Mouse (Mus musculus) limb, embryonic 14.5 days (tissue): ENCODE data around the gene Rpl22. TPM values are rescaled to one million over a fixed set of nuclear protein-coding genes. Genes with fewer than 3 reads are reported as not detected.
A peak's percentile ranks its signal among the peaks of the same experiment; 100 is the strongest.

Experiments
- ATAC-seq: fragments of 200-750 bp; cut with Nextera tagmentation; 2 replicates; pipeline ENCODE4 v1.8.0; 2017; ENCODE audit warnings: low read depth, moderate number of reproducible peaks, moderate TSS enrichment; ENCODE audit not compliant: low FRiP score
- DNase-seq: peaks from one replicate; pipeline ENCODE4 v3.0.0-alpha.2; 2015; ENCODE audit warnings: low spot score
- H3K27ac ChIP-seq: fragments of 300-500 bp; sonication (generic); replicated peaks from 2 replicates; pipeline ENCODE4 v1.5.1; 2014; ENCODE audit warnings: low read depth, mild to moderate bottlenecking, low read length, moderate library complexity, mixed read lengths
- H3K27me3 ChIP-seq: fragments of 300-500 bp; sonication (generic); 2 replicates; pipeline ENCODE4 v1.6.1; 2014; ENCODE audit warnings: low read length, mixed read lengths; ENCODE audit not compliant: control insufficient read depth, insufficient read depth
- H3K36me3 ChIP-seq: fragments of 300-500 bp; sonication (generic); 2 replicates; pipeline ENCODE4 v1.6.1; 2014; ENCODE audit warnings: mild to moderate bottlenecking, low read length, moderate library complexity, mixed read lengths; ENCODE audit not compliant: control insufficient read depth, insufficient read depth
- H3K4me1 ChIP-seq: fragments of 300-500 bp; sonication (generic); 2 replicates; pipeline ENCODE4 v1.6.1; 2014; ENCODE audit warnings: antibody characterized with exemption, low read length, mixed read lengths; ENCODE audit not compliant: control insufficient read depth, insufficient read depth
- H3K4me2 ChIP-seq: fragments of 300-500 bp; sonication (generic); replicated peaks from 2 replicates; pipeline ENCODE4 v1.6.1; 2014; ENCODE audit warnings: low read depth, mild to moderate bottlenecking, low read length, moderate library complexity; ENCODE audit not compliant: severe bottlenecking
- H3K4me3 ChIP-seq: fragments of 300-500 bp; sonication (generic); replicated peaks from 2 replicates; pipeline ENCODE4 v1.5.1; 2014; ENCODE audit warnings: low read length
- H3K9ac ChIP-seq: fragments of 300-500 bp; sonication (generic); 2 replicates; pipeline ENCODE4 v1.6.1; 2014; ENCODE audit warnings: mild to moderate bottlenecking, low read depth, low read length, moderate library complexity; ENCODE audit not compliant: severe bottlenecking
- H3K9me3 ChIP-seq: fragments of 300-500 bp; sonication (generic); 2 replicates; pipeline ENCODE4 v1.6.1; 2016; ENCODE audit warnings: low read length; ENCODE audit not compliant: control insufficient read depth
- POLR2A ChIP-seq: fragments of 200-500 bp; IDR thresholded peaks from 2 replicates; pipeline ENCODE4 v1.8.0; 2012; ENCODE audit warnings: inconsistent platforms, mild to moderate bottlenecking, moderate library complexity, borderline replicate concordance; ENCODE audit not compliant: insufficient read depth, insufficient read length; ENCODE audit errors: extremely low read depth
- WGBS: fragments of 180-500 bp; shearing (Covaris S2); extraction: QIAGEN DNeasy Blood & Tissue Kit; methylation state at CpG from one replicate; pipeline ENCODE4 v1.1.7; 2014; 5-methylcytosine and 5-hydroxymethylcytosine counted together
- polyA plus RNA-seq, 2 experiments: library from polyadenylated mRNA; depleted of rRNA in 1 of 2; stranded (reverse) in 1 of 2; unstranded in 1 of 2; fragments of >200 nt; fragmentation: Nextera tagmentation in 1 of 2; extraction: Ambion mirVana in 1 of 2; gene quantifications; 2 replicates each; pipeline versions ENCODE4 v1.2.1 to v1.2.3; 2012 to 2014

Gene Rpl22
- polyA plus RNA-seq, 2 experiments: 460 to 760 TPM

DNA sequence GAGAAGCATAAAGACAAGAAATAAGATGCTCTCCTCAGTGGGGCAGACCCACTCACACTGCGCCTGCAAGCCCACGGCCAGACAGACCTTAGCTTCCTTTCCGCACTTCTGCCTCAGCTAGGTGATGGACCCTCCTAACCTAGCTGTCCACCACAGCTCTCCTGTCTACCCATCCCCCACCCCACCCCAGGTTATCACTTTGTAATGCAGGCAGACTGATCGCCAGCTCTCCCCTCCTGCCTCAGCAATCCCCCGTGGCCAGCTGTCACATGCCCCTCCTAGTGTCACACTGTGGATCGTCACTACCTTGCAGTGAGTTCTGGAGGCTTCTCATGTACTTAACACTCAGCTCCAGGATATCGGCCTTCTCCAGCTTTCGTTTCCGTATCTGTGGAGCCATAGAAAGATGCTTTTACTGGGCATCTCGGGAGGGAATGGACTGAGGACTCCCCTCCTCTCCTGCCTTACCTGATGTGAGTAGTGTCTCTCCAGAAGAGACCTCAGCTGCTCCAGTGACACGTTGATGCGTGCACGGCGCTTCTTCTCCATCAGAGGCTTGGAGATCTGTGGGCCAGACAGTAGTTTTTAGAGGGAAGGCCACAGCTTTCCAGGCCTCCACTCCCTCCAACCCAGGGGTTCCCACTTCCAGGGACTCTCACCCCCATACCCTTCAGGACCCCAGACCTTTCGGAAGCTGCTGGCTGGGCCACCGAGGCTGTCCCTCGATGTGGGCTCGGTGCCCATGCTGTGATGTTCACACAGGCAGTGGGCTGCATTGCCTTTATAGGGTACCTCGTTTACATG lies 38.0 kb upstream of the Rpl22 start:
- no peak overlapping the region for H3K9ac ChIP-seq
- ATAC-seq: no peak
- peaks cover 12% of the 10 kb centered on the region for H3K4me1 ChIP-seq
- no peaks in the 10 kb centered on the region for H3K9me3 ChIP-seq
- no peak overlapping the region for H3K4me3 ChIP-seq
- no peak overlapping the region for H3K27ac ChIP-seq
- WGBS: 17% methylated on average over 19 of the region's 19 CpGs
- H3K27me3 ChIP-seq: peaks cover 92% of the 10 kb centered on the region
- no peak overlapping the region for H3K4me2 ChIP-seq
- no peak for TF ChIP-seq POLR2A
- H3K36me3 ChIP-seq: no peaks in the 10 kb centered on the region
- DNase-seq: no peak

DNA sequence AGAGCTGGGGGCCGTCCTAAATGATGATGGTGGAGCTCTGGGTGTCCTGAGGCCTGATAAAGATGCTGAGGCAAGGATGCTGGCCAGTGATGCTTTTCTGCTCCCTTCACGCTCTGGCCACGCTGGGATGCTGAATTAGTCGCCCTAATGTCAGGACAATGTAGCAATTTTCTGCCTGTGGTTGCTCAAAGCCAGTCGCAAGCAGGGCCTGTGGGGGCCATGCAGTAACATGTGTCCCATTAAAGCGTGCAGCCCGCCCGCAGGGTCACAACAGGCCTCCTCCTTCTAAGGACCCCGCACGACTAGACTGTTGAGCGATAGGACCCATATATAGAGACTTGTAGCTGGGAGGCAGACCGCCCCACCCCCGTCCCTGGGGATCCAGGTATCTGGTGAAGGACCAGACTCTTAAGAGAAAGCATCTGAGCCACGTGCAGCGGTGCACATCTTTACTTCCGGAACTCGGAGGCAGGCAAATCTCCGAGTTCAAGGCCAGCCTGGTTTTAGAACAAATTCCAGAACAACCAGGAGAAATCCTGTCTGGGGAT lies 37.1 kb upstream of the Rpl22 start:
- TF ChIP-seq POLR2A: no peak
- no peak for ATAC-seq
- Histone ChIP-seq H3K9me3 (no peaks in the 10 kb centered on the region), H3K4me2 (no peak overlapping the region), H3K9ac (no peak overlapping the region), H3K4me1 (peaks cover 4% of the 10 kb centered on the region), H3K4me3 (no peak overlapping the region), H3K36me3 (no peaks in the 10 kb centered on the region), H3K27ac (no peak overlapping the region), H3K27me3 (peaks cover 92% of the 10 kb centered on the region)
- DNase-seq: no peak
- 55% methylated on average over 18 of the region's 18 CpGs for WGBS

DNA sequence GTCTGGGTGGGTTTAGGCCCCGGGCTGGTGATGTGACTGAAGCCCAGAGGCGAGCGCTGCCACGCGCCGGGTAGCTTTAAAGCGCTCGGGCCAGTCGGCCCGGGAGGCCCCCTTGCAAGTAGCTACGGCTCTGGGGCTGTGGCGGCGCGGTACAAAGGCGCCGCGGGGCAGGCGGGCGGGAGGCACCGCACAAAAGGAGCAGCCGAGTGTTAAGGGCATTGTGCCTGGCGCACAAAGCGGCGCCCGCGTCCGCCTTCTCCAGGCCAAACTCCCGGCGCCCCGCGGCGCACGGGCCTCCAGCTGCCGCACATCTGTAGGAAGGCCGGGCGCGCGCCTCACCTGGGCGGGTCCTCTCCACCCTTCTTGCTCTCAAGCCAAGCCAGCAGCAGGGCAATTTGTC lies 35.2 kb upstream of the Rpl22 start:
- Histone ChIP-seq H3K9me3 (no peaks in the 10 kb centered on the region), H3K4me1 (peaks cover 2% of the 10 kb centered on the region), H3K9ac (no peak overlapping the region), H3K27ac (no peak overlapping the region), H3K36me3 (no peaks in the 10 kb centered on the region), H3K4me3 (peak overlapping the region; percentile 24), H3K4me2 (peak overlapping the region; percentile 50), H3K27me3 (peaks cover 76% of the 10 kb centered on the region)
- ATAC-seq (no peak), DNase-seq (no peak)
- under 1% methylated on average over 25 of the region's 39 CpGs for WGBS
- TF ChIP-seq POLR2A: no peak

DNA sequence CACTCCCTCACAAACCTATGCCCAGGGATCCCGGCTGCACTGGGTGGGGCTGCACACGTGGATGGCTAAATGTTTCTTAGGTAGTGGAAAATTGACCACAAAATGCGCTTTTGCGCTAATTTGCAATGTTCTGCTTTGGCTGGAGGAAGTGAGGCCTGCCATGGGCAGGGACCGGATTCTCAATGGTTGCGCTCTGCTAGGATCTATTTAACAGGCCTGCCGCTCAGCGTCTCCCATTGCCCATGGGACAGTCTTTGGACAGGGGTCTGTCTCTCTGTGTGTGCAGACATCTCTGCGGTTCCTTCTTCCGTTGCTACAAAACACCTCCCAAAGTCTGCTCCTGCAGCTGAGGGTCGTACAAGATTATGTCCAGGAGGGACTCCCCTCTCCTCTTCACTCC lies 34.6 kb upstream of the Rpl22 start:
- H3K27ac ChIP-seq: no peak overlapping the region
- ATAC-seq (no peak), DNase-seq (no peak)
- peaks cover 2% of the 10 kb centered on the region for H3K4me1 ChIP-seq
- H3K4me3 ChIP-seq: peak overlapping the region; percentile 24
- no peak overlapping the region for H3K4me2 ChIP-seq
- no peaks in the 10 kb centered on the region for H3K36me3 ChIP-seq
- TF ChIP-seq POLR2A: no peak
- peaks cover 70% of the 10 kb centered on the region for H3K27me3 ChIP-seq
- WGBS: 19% methylated on average over 11 of the region's 11 CpGs
- no peak overlapping the region for H3K9ac ChIP-seq
- H3K9me3 ChIP-seq: no peaks in the 10 kb centered on the region

DNA sequence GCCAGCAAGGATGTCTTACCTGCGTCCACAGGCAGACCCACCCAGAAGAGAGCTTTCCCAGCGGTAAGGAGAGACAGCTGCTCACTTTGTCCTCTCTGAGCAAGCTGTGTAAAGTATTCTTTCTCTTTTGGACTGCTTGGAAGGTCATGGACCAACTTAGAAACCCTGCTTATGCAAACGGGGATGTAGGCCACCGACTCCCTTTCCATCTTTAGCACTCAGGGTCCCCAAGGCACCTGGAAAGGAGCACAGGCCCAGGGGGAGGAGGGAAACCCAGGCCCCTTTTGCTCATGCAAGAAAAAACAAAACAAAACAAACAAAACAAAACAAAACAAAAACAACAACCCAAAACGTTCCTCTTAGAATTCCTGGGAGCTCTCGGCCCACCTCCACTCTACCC lies 34.0 kb upstream of the Rpl22 start, which contains the start of gene Hes3:
TSS of gene Hes3 (minus strand) at position 101 of the 400 bp plus-strand sequence.
- no peak within 1 kb of the TSS for H3K9ac ChIP-seq
- ATAC-seq: no peak
- H3K4me1 ChIP-seq: peaks cover 2% of the 10 kb centered on the region
- TF ChIP-seq POLR2A: no peak
- WGBS: 27% methylated on average over 6 of the region's 6 CpGs
- H3K27me3 ChIP-seq: peaks cover 64% of the 10 kb centered on the region
- H3K4me2 ChIP-seq: peak within 1 kb of the TSS; percentile 50
- DNase-seq: no peak
- H3K4me3 ChIP-seq: peak within 1 kb of the TSS; percentile 24
- no peaks in the 10 kb centered on the region for H3K9me3 ChIP-seq
- no peak within 1 kb of the TSS for H3K27ac ChIP-seq
- H3K36me3 ChIP-seq: no peaks in the 10 kb centered on the region
